Mouse (Mus musculus) megakaryocyte, embryonic 14.5 days (primary cell): ENCODE results near the gene Adgra3. TPM values are rescaled to one million over a fixed set of nuclear protein-coding genes. Genes with fewer than 3 reads are reported as not detected.

Experiments
- H3K27me3 ChIP-seq: replicated peaks from 2 replicates; pipeline ENCODE3; 2012; ENCODE audit warnings: inconsistent platforms
- H3K36me3 ChIP-seq: replicated peaks from 2 replicates; pipeline ENCODE3; 2012; ENCODE audit warnings: low read length, inconsistent platforms, mixed read lengths
- H3K4me1 ChIP-seq: 2 replicates; pipeline ENCODE4 v1.6.1; 2012; ENCODE audit warnings: inconsistent platforms
- H3K4me3 ChIP-seq: replicated peaks from 2 replicates; pipeline ENCODE3; 2012; ENCODE audit warnings: moderate library complexity, mild to moderate bottlenecking, inconsistent platforms
- H3K9me3 ChIP-seq: 2 replicates; pipeline ENCODE4 v1.6.1; 2012; ENCODE audit warnings: inconsistent platforms
- FLI1 ChIP-seq: IDR thresholded peaks from 2 replicates; pipeline ENCODE4 v1.6.1; 2012; ENCODE audit warnings: low read length, inconsistent platforms, mixed read lengths
- GATA1 ChIP-seq: IDR thresholded peaks from 3 replicates; pipeline ENCODE4 v1.6.1; 2012; ENCODE audit warnings: mixed read lengths, low read length, inconsistent platforms, borderline replicate concordance
- polyA plus RNA-seq: library from polyadenylated mRNA; stranded (reverse); fragments of >175 nt; gene quantifications from 2 replicates; pipeline ENCODE4 v1.2.3, GENCODE M21; 2012; ENCODE audit warnings: low replicate concordance; ENCODE audit not compliant: insufficient read depth

Gene Adgra3
- polyA plus RNA-seq, result 0.18 and 0.96 TPM in 2 replicates

DNA sequence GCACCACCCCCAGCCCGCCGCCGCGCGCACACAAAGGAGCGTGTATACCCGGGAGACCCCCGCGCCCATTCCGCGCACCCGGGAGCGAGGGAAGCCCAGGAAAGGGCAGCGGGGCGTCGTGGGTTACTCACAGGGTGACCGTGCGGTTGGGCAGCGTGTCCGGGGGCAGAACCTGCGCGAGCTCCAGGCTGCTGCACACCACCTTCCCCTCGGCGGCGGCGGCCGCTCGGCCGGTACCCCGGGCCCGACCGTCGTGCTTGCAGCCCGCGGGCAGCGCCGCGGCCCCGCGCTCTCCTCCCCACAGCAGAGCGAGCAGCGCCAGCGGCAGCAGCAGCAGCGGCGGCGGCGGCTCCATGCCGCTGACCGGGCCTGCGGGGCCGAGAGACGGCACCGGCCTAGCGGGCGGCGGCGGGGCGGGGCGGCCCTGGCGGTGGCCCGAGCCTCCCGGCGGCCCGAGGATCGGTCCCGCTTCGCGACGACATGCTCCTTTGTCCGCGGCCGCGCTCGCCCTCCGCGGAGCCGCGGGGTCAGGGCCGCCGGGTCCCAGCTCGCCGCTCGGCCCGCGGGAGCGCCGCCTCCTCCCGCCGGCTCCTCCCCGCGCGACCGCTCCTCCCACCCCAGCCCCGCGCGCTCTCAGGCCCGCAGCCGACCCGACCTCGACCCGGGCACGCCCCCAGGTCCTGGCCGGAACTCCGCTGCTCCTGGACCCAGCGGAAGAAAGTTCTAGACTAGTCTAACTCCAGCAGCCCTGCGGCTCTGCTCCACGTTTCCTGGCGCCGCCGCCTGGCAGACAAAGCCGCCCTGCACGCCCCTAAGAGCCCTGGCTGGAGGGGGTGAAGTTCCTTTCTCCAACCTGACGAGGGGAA, at the start of gene Adgra3:
Adgra3 (minus strand) TSS at position 586 of the 866 bp plus-strand sequence.
- TF ChIP-seq GATA1 (no peak), FLI1 (no peak)
- Histone ChIP-seq H3K9me3 (no peaks in the 10 kb centered on the region), H3K36me3 (no peaks in the 10 kb centered on the region), H3K4me1 (peaks cover 21% of the 10 kb centered on the region), H3K4me3 (peak within 1 kb of the TSS; percentile 94), H3K27me3 (peaks cover 22% of the 10 kb centered on the region)

DNA sequence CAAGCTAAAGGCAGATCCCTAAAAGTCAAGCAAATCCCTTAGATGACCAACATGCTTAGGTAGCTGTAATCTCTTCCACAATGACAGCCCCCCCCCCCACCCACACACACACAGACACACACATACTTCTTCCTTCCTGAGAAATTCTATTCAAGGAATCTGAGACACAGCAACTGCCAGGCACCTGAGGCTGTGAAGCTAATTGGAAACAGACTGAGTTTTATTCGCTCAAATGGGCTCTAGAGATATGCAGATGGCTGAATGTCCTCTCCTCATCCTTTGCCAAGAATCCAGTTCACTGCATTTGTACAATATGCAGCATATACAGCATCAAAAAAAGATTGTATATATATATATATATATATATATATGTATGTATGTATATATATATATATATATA, 24.6 kb upstream of the Adgra3 start:
- TF ChIP-seq GATA1, result no peak
- TF ChIP-seq FLI1, result no peak
- Histone ChIP-seq H3K36me3 (no peaks in the 10 kb centered on the region), H3K4me1 (no peaks in the 10 kb centered on the region), H3K4me3 (no peak overlapping the region), H3K27me3 (no peaks in the 10 kb centered on the region), H3K9me3 (no peaks in the 10 kb centered on the region)

DNA sequence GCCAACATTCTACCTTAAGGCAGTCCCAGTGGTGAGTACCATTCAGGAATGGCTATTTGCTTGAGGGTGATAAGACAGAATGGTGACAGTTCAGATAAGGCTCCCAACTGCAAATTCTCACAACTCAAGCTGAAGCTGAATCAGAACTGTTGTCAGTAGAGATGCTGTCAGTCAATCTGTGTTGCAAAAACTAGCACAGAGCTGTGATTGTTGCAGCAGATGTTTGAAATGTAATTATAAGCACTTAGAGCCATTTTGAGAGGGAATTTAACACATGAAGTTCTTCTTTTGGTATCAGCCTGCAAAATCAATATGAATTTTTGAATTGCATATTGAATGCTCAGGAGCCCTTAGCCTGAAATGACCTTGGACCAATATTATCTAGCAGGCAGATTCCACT, 15.4 kb upstream of the Adgra3 start:
- Histone ChIP-seq H3K36me3 (no peaks in the 10 kb centered on the region), H3K4me1 (no peaks in the 10 kb centered on the region), H3K27me3 (no peaks in the 10 kb centered on the region), H3K4me3 (no peak overlapping the region), H3K9me3 (peaks cover 4% of the 10 kb centered on the region)
- no peak for TF ChIP-seq FLI1
- no peak for TF ChIP-seq GATA1

DNA sequence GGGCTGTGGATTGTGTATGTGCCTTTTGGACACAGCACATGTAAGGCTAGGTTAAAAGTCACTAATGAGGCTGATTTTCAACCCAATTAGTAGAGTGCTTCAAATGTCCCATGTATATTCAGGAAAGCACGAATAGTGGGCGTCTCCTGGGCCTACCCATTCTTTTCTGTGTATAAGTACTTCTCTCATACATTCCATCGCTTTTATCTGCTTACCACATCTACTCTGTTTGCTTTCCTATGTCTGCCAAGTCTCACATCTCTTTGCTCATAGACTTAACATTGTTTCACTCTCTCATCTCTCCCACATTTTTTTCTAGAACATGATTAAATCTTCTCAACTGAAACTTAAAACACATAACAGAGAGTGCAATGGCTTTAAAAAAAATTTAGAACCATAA, 5.4 kb upstream of the Adgra3 start:
- H3K27me3 ChIP-seq, result peaks cover 3% of the 10 kb centered on the region
- TF ChIP-seq FLI1 (no peak), GATA1 (no peak)
- H3K36me3 ChIP-seq, result no peaks in the 10 kb centered on the region
- no peak overlapping the region for H3K4me3 ChIP-seq
- no peaks in the 10 kb centered on the region for H3K9me3 ChIP-seq
- peaks cover 6% of the 10 kb centered on the region for H3K4me1 ChIP-seq

DNA sequence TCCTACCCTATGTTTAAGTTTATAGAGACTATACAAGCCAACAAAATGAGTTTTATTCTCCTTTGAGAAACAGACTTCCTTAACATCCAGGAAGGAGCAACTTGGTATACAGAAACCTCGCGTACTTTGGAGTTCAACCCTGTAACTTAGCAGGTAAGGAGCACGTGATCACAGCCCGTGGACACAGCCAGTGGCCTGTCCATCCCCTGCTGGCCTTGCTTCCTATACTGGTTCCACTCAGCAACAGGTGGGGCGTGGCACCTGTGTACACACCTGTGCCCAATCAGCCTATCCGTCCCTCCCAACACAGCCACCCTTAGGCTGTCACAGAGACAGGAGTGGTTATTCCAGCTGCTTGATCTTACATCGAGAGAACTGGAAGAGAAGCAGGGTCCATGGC, 780 bp upstream of the Adgra3 start:
- peak overlapping the region; percentile 94 for H3K4me3 ChIP-seq
- H3K36me3 ChIP-seq, result no peaks in the 10 kb centered on the region
- peaks cover 22% of the 10 kb centered on the region for H3K27me3 ChIP-seq
- peaks cover 21% of the 10 kb centered on the region for H3K4me1 ChIP-seq
- no peaks in the 10 kb centered on the region for H3K9me3 ChIP-seq
- TF ChIP-seq FLI1 (no peak), GATA1 (no peak)

DNA sequence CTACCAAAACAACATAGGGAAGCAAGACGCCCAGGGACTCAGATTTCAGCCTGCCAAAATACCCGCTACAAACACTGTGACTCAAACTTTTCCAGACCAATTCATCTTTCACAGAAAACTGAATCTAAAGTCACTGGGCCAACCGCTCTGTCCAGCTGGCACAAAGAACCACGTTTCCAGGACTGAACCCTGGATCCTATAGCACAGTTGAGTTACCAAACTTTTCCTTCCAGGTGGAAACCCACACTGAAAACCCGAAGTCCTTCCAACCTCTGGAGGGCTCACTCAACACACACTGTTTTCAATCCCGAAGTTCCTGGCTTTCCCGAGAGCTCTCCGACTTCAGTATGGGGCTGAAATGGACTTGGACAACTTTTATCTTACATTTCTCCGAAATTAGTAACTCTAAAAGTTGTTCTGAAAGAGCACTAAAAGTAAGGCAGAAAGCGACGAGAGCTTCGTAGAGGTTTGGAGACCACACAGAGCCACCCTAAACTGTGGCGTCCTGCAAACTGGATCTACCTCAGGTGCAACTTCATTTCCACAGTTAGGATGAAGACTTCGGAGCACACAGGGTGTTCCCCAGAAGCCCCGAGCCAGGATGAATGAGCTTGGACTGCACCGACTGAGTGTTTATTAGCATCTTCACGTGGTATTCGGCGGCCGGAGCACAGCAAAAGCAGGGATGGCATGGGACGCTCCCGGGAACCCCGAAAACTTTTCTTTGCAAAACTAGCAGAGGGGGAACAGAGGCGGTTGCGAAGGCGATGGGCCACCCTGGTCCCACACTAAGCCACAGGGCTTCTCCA, 990 bp downstream of the Adgra3 start:
- Histone ChIP-seq H3K36me3 (no peaks in the 10 kb centered on the region), H3K9me3 (no peaks in the 10 kb centered on the region), H3K4me3 (peak overlapping the region; percentile 94), H3K4me1 (peaks cover 21% of the 10 kb centered on the region), H3K27me3 (peaks cover 22% of the 10 kb centered on the region)
- TF ChIP-seq GATA1 (no peak), FLI1 (no peak)

DNA sequence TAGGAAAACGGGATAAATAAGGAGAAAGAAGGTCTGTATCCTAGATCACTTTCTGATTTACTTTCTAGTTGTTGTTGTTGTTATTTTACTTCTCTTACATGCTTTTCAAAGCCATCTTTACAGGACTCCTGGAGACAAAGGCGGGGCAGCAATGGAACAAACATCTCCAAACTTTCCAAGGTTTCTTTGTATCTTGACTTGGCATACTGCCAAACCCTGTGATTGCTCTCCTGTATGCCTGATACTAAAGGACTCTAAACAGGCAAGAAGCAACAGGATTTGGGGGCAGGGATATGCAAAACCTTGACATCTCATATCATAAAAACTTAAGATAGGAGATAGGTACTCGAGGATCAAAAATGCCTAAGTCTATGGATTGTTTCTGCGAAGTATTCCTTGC, 6.3 kb downstream of the Adgra3 start:
- H3K9me3 ChIP-seq, result no peaks in the 10 kb centered on the region
- peaks cover 5% of the 10 kb centered on the region for H3K27me3 ChIP-seq
- H3K4me1 ChIP-seq, result peaks cover 13% of the 10 kb centered on the region; the same call in 1 of the 2 replicates
- TF ChIP-seq GATA1 (no peak), FLI1 (no peak)
- peaks cover 4% of the 10 kb centered on the region for H3K36me3 ChIP-seq
- no peak overlapping the region for H3K4me3 ChIP-seq

DNA sequence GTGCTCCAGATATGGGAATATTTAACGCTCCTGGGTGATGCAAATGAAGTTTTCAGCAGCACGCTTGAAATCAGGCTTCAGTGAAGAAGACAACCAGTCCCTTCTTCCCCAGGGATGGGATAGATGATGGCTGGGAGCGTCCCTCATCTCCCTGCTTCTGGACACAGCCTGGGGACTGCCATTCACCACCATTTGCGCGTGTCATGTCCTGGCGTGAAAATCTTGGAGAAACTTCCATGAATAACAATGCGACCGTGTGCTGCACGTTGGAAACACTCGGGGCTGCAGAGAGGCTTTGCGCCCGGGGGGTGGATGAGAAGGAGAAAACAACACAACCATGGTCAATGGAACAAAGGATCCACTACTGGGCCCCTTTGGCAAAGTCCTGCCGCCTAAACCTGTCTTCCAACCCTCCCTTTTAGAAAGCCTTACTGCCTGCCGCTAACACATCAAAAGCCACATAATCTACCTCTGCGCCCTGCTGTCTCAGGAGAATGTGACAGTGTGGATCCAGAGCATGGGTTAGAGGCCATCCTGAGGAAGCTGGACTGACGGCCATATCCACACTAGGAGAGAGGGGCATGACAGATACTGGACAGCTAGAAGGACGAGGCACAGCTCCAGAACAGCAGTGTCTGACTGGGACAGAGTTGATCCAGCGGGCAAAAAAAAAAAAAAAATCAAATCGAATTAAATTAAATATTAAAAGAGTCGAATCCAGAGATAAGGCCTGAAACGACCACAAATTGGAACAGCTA, 8.0 kb downstream of the Adgra3 start:
- no peaks in the 10 kb centered on the region for H3K9me3 ChIP-seq
- H3K36me3 ChIP-seq, result peaks cover 4% of the 10 kb centered on the region
- H3K4me1 ChIP-seq, result peaks cover 13% of the 10 kb centered on the region; the same call in 1 of the 2 replicates
- H3K4me3 ChIP-seq, result no peak overlapping the region
- no peaks in the 10 kb centered on the region for H3K27me3 ChIP-seq
- TF ChIP-seq GATA1, result no peak
- TF ChIP-seq FLI1, result no peak

DNA sequence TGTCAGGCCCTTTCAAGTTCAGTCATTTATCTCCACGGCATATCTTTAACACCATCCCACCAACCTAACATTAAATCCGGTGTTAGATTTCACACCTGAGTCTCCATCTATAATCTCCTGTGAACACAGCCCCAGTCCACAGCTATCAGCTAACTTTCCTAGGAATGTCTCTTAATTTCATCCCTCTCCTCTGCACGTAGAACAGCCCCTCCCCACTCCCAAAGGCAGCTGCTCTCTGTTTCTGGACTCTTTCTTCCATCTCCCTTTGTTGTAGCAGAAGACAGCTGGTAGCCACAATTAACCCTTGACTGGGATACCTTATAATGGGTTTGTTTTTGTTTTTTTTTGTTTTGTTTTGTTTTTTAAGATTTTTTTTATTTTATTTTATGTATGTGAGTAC, 8.8 kb downstream of the Adgra3 start:
- H3K27me3 ChIP-seq, result no peaks in the 10 kb centered on the region
- no peak overlapping the region for H3K4me3 ChIP-seq
- no peak for TF ChIP-seq GATA1
- no peak for TF ChIP-seq FLI1
- H3K4me1 ChIP-seq, result peaks cover 10% of the 10 kb centered on the region; the same call in 1 of the 2 replicates
- no peaks in the 10 kb centered on the region for H3K9me3 ChIP-seq
- H3K36me3 ChIP-seq, result peaks cover 4% of the 10 kb centered on the region
